Mouse (Mus musculus) megakaryocyte-erythroid progenitor cell, adult 5 weeks (primary cell): ENCODE measurements around the gene Kars. TPM values are rescaled to one million over a fixed set of nuclear protein-coding genes. Genes with fewer than 3 reads are reported as not detected.

Source experiments
- polyA plus RNA-seq: library from polyadenylated mRNA; stranded (reverse); fragments of >175 nt; gene quantifications from 2 replicates; pipeline ENCODE4 v1.2.3, GENCODE M21; 2012

The Kars gene
- 84.0 and 86.1 TPM in 2 replicates for polyA plus RNA-seq

DNA sequence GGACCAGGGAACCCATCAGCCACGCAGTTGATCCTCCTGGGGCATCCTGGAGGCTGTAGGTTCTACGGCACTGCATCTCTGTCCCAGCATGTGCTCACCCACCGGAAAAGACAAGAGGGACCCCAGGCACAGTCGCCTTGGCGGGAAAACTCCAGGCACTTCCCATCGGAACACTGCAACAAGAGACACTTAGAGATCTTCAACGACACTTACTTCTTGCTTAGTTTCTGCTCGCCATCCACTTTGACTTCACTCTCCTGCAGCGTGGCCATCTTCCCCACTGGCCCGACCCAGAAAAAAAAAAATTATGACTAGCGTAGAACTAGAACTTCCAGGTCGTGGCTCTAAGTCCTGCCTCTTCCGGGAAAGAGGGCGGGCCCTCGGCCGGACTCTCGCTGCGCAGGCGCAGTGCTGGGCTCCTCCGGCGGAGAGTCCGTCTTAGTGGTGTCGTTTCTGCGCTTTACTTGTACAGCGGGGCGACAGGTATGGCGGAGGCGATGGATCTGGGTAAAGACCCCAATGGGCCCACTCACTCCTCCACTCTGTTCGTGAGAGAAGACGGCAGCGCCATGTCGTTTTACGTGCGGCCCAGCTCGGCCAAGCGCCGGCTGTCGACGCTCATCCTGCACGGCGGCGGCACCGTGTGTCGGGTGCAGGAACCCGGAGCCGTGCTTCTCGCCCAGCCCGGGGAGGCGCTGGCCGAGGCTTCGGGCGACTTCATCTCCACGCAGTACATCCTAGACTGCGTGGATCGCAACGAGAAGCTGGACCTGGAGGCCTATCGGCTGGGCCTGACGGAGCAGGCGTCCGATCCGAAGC is at the start of gene Kars, which contains the start of gene Terf2ip:
Gene Kars (minus strand): TSS at position 327 of the 819 bp plus-strand sequence.
Gene Terf2ip (plus strand): TSS at position 402 of the 819 bp plus-strand sequence.

DNA sequence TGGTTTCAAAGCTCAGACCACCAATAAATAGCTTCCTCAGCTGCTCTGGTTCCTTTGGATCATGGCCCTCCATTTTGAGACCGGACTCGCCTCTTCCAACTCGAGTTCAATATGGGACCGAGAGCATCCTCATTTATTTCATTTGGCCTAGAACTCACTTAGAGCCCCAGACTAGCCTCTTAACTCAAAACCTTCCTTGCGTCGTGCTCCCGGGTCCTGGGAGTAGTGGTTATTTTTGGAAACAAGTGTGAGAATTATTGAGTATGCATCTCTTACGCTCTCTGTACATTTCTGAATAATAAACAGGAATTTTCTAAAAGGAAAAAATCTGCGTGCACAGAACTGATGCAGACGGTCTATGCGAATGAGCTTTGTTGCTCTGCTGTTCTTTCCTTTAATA is 3.8 kb upstream of the Kars start, which contains the start of gene Gm6793:
Gene Gm6793 (minus strand): TSS at position 101 of the 400 bp plus-strand sequence.

DNA sequence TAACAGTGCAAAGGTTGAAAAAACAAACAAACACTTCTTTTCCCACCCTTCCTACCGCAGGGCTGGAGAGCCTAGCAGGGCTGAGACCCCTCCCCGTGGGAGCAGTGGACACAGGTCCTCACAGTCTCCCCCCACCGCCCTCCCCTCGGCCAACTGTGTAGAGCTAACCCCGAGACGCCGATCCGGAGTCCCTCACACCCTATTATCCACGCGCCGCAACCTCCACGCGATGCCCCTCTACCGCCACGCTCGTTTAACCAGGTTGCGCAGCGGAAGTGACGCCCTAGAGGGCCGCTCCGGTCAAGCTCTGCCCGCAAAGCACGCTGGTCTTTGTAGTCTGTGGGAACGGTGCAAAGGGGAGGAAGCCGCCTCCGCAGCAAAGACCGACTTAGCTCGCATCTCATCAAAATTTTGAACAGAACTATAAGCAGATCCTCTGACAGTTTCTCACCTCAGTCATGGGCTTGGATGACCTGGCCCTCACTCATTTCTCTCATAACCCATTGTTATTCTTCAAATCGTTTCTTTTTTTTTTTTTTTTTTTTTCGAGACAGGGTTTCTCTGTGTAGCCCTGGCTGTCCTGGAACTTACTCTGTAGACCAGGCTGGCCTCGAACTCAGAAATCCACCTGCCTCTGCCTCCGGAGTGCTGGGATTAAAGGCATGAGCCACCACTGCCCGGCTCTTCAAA is 19.0 kb downstream of the Kars start, which contains the start of gene Adat1:
Gene Adat1 (minus strand): TSS at position 290 of the 690 bp plus-strand sequence.

Other genes with a start within 250 kb of the Kars start
- gene Cfdp1, start 157.0 kb downstream of the Kars start, polyA plus RNA-seq: 18.2 and 25.7 TPM in 2 replicates
- 0.18 and 0.26 TPM in 2 replicates for gene Tmem170, start 134.6 kb downstream of the Kars start, polyA plus RNA-seq
- not detected in 2 replicates for gene Chst5, start 100.9 kb downstream of the Kars start, polyA plus RNA-seq
- 1.7 and 2.2 TPM in 2 replicates for gene Tmem231, start 77.4 kb downstream of the Kars start, polyA plus RNA-seq
- gene Gabarapl2, start 70.6 kb downstream of the Kars start, polyA plus RNA-seq: 3.6 and 4.2 TPM in 2 replicates
- 0.55 and 0.96 TPM in 2 replicates for gene Adat1, start 19.0 kb downstream of the Kars start, polyA plus RNA-seq
- 8.1 and 10.1 TPM in 2 replicates for gene Terf2ip, start 75 bp upstream of the Kars start, polyA plus RNA-seq
- gene Gm6793, start 3.7 kb upstream of the Kars start, polyA plus RNA-seq: 0.05 and 0.47 TPM in 2 replicates